Mouse (Mus musculus) heart, adult 2 months (tissue): ENCODE measurements around the gene Fam71f2. TPM values are rescaled to one million over a fixed set of nuclear protein-coding genes. Genes with fewer than 3 reads are reported as not detected.
A peak's percentile ranks its signal among the peaks of the same experiment; 100 is the strongest.

Source experiments
- DNase-seq, 2 experiments: peaks; one replicate each; pipeline ENCODE4 v3.0.0; 2021
- H3K27ac ChIP-seq: fragments of 200-600 bp; 2 replicates; pipeline ENCODE4 v1.8.1; 2022
- H3K27me3 ChIP-seq: fragments of 200-500 bp; 2 replicates; pipeline ENCODE4 v1.6.1; 2012; ENCODE audit warnings: mild to moderate bottlenecking, low read length, inconsistent platforms, mixed read lengths; ENCODE audit not compliant: control insufficient read depth, insufficient read depth
- H3K36me3 ChIP-seq: fragments of 200-500 bp; 2 replicates; pipeline ENCODE4 v1.6.1; 2012; ENCODE audit warnings: low read length, inconsistent platforms; ENCODE audit not compliant: control insufficient read depth, insufficient read depth
- H3K4me1 ChIP-seq: fragments of 200-500 bp; 2 replicates; pipeline ENCODE4 v1.6.1; 2011; ENCODE audit warnings: low read length; ENCODE audit not compliant: control insufficient read depth, insufficient read depth
- H3K4me3 ChIP-seq: fragments of 200-600 bp; 2 replicates; pipeline ENCODE4 v1.8.1; 2022
- H3K79me2 ChIP-seq: fragments of 200-500 bp; replicated peaks from 2 replicates; pipeline ENCODE4 v1.6.1; 2012; ENCODE audit warnings: mild to moderate bottlenecking, inconsistent platforms, low read length, moderate library complexity, mixed read lengths; ENCODE audit not compliant: control insufficient read depth, insufficient read depth
- H3K9ac ChIP-seq: fragments of 200-500 bp; 2 replicates; pipeline ENCODE4 v1.6.1; 2012; ENCODE audit warnings: low read depth, mild to moderate bottlenecking, control low read depth, inconsistent platforms, low read length, mixed read lengths
- CTCF ChIP-seq: fragments of 200-600 bp; IDR thresholded peaks from 2 replicates; pipeline ENCODE4 v1.8.1; 2022; ENCODE audit warnings: antibody characterized with exemption, mild to moderate bottlenecking, moderate library complexity
- EP300 ChIP-seq: fragments of 200-500 bp; IDR thresholded peaks from 2 replicates; pipeline ENCODE4 v1.6.1; 2011; ENCODE audit warnings: low read depth, low read length, control low read depth; ENCODE audit not compliant: insufficient read depth
- POLR2A ChIP-seq: fragments of 200-500 bp; IDR thresholded peaks from 2 replicates; pipeline ENCODE4 v1.6.1; 2011; ENCODE audit warnings: mild to moderate bottlenecking, low read depth, low read length, control low read depth; ENCODE audit not compliant: insufficient read depth
- WGBS: fragments of 180-500 bp; shearing (Covaris S2); methylation state at CpG from one replicate; pipeline ENCODE4 v1.1.7; 2018; 5-methylcytosine and 5-hydroxymethylcytosine counted together
- intact Hi-C: fragments of 180-260 bp; cut with DNase I; formaldehyde crosslinking; loops from one replicate; pipeline ENCODE4 v1.15.1; 2025
- polyA plus RNA-seq: library from polyadenylated mRNA; depleted of rRNA; stranded (reverse); fragments of >200 nt; gene quantifications from 2 replicates; pipeline ENCODE4 v1.2.3, GENCODE M21; 2012
- total RNA-seq, 2 experiments: library from RNA; stranded (reverse); gene quantifications; 2 replicates each; pipeline ENCODE4 v1.2.3; 2021

Gene Fam71f2
- total and polyA plus RNA-seq, 3 experiments: 0.70 TPM; not detected in 2

- H3K36me3 ChIP-seq: no peaks in the 10 kb centered on the region
- H3K4me3 ChIP-seq: no peak overlapping the region
- H3K27me3 ChIP-seq: no peaks in the 10 kb centered on the region
- no peaks in the 10 kb centered on the region for H3K79me2 ChIP-seq
- H3K4me1 ChIP-seq: peaks cover 8% of the 10 kb centered on the region
- H3K27ac ChIP-seq: no peak overlapping the region
- TF ChIP-seq POLR2A (no peak), EP300 (no peak), CTCF (no peak)
- 58% methylated on average over 6 of the region's 6 CpGs for WGBS
- H3K9ac ChIP-seq: no peak overlapping the region
- no peak for DNase-seq
- intact Hi-C loops: no loop called here
Observed at GRCm38 (mm10) chr6:29269006-29269668, 10.3 kb upstream of the Fam71f2 start.

GRCm38 (mm10) chr6:29270961-29271360 is 8.4 kb upstream of the Fam71f2 start:
- peak overlapping the region; percentile 34 for H3K27ac ChIP-seq
- H3K27me3 ChIP-seq: no peaks in the 10 kb centered on the region
- H3K36me3 ChIP-seq: no peaks in the 10 kb centered on the region
- peak overlapping the region; percentile 32 for H3K4me3 ChIP-seq
- intact Hi-C loops: loop anchor here (5.0 to 10.0 kb wide), 2 partner anchors 76 to 1424 kb away; partner anchors contain the start of genes Calu and Cep41
- peak; percentile 33 to 37 for DNase-seq
- WGBS: 1% methylated on average over 8 of the region's 8 CpGs
- 0 out of 2 replicates have a peak overlapping the region, but pooled peaks have one; percentile 12 for H3K9ac ChIP-seq
- H3K4me1 ChIP-seq: peaks cover 4% of the 10 kb centered on the region
- no peaks in the 10 kb centered on the region for H3K79me2 ChIP-seq
- TF ChIP-seq CTCF: no peak
- no peak for TF ChIP-seq EP300
- no peak for TF ChIP-seq POLR2A

GRCm38 (mm10) chr6:29272312-29273072 is 6.9 kb upstream of the Fam71f2 start, which contains the start of gene Hilpda:
Gene Hilpda (plus strand): TSS chr6:29272488.
- no peaks in the 10 kb centered on the region for H3K36me3 ChIP-seq
- WGBS: under 1% methylated on average over 46 of the region's 46 CpGs
- no peaks in the 10 kb centered on the region for H3K27me3 ChIP-seq
- peak within 1 kb of the TSS; percentile 64 for H3K4me3 ChIP-seq
- H3K27ac ChIP-seq: peak within 1 kb of the TSS; percentile 95
- H3K4me1 ChIP-seq: peaks cover 4% of the 10 kb centered on the region
- peak; percentile 92 to 95 for DNase-seq
- peak within 1 kb of the TSS; percentile 69 for H3K9ac ChIP-seq
- no peaks in the 10 kb centered on the region for H3K79me2 ChIP-seq
- intact Hi-C loops: loop anchor here (5.0 to 10.0 kb wide), 2 partner anchors 75 to 1422 kb away; partner anchors contain the start of genes Calu and Cep41
- TF ChIP-seq CTCF (no peak), POLR2A (peak; percentile 95), EP300 (peak; percentile 74; the same call in 1 of the 2 replicates)

- H3K4me3 ChIP-seq: no peak overlapping the region
- 93% methylated on average over 5 of the region's 5 CpGs for WGBS
- no peak for TF ChIP-seq CTCF
- no peak for TF ChIP-seq EP300
- no peak for TF ChIP-seq POLR2A
Observed at GRCm38 (mm10) chr6:29276746-29277145, 2.6 kb upstream of the Fam71f2 start.

GRCm38 (mm10) chr6:29278513-29279267 is 703 bp upstream of the Fam71f2 start:
- H3K36me3 ChIP-seq: no peaks in the 10 kb centered on the region
- no peak overlapping the region for H3K4me3 ChIP-seq
- no peaks in the 10 kb centered on the region for H3K27me3 ChIP-seq
- WGBS: 10% methylated on average over 8 of the region's 8 CpGs
- TF ChIP-seq POLR2A: no peak
- TF ChIP-seq CTCF: peak; percentile 71
- H3K79me2 ChIP-seq: no peaks in the 10 kb centered on the region
- intact Hi-C loops: loop anchor here (1.0 to 10.0 kb wide), 4 partner anchors 37 to 1416 kb away; partner anchors contain the start of gene Cep41
- H3K4me1 ChIP-seq: peaks cover 2% of the 10 kb centered on the region
- peak; percentile 32 to 46 for DNase-seq
- H3K9ac ChIP-seq: no peak overlapping the region
- peak overlapping the region; percentile 41 for H3K27ac ChIP-seq

More at GRCm38 (mm10) chr6:29276746-29277145, 2.6 kb upstream of the Fam71f2 start:
- peaks cover 2% of the 10 kb centered on the region for H3K4me1 ChIP-seq
- intact Hi-C loops: loop anchor here (10.0 kb wide), 1 partner anchor 1418 kb away; the partner anchor contains the start of gene Cep41
- no peaks in the 10 kb centered on the region for H3K79me2 ChIP-seq
- H3K27ac ChIP-seq: no peak overlapping the region
- H3K27me3 ChIP-seq: no peaks in the 10 kb centered on the region
- DNase-seq: no peak
- H3K9ac ChIP-seq: no peak overlapping the region
- no peaks in the 10 kb centered on the region for H3K36me3 ChIP-seq
